Mouse (Mus musculus) liver, postnatal 0 days (tissue): ENCODE results near the gene Ramp3.

Experiments used
- CTCF ChIP-seq: sonication (generic); IDR thresholded peaks from 2 replicates; pipeline ENCODE4 v1.5.1; 2016; ENCODE audit warnings: antibody characterized with exemption, low read depth
- EP300 ChIP-seq: IDR thresholded peaks from 2 replicates; pipeline ENCODE4 v1.6.1; 2016; ENCODE audit warnings: antibody characterized with exemption, low read depth, mild to moderate bottlenecking

DNA sequence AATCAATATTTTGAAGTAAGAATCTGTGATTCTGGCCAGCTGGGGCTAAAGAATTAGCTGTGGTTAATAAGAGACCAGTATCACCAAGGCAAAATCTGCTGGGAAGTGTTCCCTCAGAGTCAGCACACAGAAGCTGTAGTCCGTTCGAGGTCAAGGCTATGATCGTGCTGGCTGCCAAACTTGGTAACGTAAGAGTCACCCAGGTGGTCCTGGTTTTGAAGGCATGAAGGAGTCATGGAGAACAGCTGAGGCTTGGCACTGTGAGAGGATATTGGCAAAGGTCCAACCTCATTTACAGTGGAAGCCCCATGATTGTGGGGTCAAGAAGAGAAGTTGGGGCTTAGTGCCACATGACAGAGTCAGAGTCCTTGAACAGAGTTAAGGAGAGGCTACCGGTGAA is 68.6 kb downstream of the Ramp3 start:
- no peak for TF ChIP-seq CTCF
- TF ChIP-seq EP300: no peak
